Mouse (Mus musculus) monocyte, adult 5-6 weeks (primary cell): ENCODE data around the gene Irf1. TPM values are rescaled to one million over a fixed set of nuclear protein-coding genes. Genes with fewer than 3 reads are reported as not detected.
A peak's percentile ranks its signal among the peaks of the same experiment; 100 is the strongest.

ENCODE experiments used
- ATAC-seq: fragments of 153-309, 156-312 bp; replicated peaks from 2 replicates; pipeline ENCODE4 v1.8.0; 2017; ENCODE audit warnings: mild to moderate bottlenecking; ENCODE audit not compliant: low TSS enrichment, insufficient number of reproducible peaks, severe bottlenecking, poor library complexity, low FRiP score
- total RNA-seq: library from RNA; stranded (forward); fragments of 200-1000, 200-491, 200-594 nt; gene quantifications from 3 replicates; pipeline ENCODE4 v1.2.3, GENCODE M21; 2017

Gene Irf1
- total RNA-seq, 1 experiment from 2014 or later, result 378 TPM

DNA sequence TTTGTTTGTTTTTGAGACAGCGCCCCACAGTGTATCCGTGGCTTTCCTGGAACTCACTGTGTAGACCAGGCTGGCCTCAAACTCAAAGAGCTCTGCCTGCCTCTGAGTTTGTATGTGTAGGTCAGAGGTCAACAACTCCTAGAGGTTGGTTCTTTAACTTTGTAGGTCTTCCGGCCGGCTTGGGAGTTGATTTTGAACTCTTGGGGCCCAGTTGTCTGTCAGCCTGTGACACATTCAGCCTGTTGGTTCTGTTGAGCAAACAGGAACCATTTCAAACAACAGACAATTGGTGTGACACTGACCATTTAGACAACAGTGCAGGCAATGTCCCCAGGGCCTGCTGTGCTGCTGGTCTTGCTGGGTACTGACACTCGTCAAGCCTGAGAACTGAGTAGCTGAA lies 7.9 kb downstream of the Irf1 start:
- ATAC-seq, result no peak

DNA sequence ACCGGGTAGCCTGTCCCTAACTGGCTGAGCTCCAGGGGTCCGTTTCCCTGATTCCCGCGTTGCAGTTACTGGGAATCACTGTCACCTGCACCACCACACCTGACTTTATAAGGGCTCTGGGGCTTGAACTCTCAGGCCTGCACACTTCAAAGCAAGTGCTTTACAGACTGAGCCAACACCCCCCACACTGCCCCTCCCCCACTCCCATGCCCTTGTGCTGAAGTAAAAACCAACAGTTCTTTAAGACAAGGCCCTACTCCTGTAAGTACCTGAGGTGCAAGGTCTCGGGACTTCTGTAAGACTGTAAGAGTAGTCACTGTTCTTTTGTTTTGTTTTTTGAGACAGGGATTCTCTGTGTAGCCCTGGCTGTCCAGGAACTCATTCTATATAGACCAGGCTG lies 8.6 kb downstream of the Irf1 start:
- ATAC-seq, result no peak

DNA sequence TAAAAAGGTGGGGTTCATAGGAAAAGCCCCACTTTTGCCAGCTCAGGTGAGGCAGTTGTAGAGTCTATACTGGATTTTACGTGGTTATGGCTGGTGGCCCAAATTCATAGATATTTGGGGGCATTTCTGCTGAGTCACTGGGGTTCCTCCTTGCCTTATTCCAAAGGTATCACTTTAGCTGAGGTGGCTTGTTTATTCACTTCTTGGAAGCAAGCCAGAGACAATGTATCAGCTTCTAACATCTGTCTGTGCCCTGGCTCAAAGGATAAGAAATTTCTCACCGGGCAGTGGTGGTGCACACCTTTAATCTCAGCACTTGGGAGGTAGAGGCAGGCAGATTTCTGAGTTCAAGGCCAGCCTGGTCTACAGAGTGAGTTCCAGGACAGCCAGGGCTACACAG lies 10.0 kb downstream of the Irf1 start:
- no peak for ATAC-seq

DNA sequence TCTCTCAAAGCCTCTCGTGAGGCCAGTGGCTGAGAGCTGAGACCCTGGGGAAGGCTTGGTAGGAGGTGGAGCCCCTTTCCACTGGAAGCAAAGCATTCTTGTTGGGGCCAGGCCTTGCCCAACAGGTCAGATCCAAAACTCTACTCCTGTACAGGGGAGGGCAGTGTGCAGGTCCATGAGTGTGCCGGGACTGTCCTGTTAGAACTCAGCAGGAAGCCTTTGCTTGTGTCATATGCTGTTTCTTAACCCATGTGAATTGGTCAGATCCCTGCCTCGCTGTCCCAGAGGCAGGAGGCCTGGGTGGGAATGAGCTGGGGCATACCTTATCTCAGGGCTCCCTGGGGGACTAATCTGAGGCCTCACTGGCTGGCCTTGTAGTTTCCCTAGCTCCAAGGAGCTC lies 10.4 kb downstream of the Irf1 start:
- no peak for ATAC-seq

DNA sequence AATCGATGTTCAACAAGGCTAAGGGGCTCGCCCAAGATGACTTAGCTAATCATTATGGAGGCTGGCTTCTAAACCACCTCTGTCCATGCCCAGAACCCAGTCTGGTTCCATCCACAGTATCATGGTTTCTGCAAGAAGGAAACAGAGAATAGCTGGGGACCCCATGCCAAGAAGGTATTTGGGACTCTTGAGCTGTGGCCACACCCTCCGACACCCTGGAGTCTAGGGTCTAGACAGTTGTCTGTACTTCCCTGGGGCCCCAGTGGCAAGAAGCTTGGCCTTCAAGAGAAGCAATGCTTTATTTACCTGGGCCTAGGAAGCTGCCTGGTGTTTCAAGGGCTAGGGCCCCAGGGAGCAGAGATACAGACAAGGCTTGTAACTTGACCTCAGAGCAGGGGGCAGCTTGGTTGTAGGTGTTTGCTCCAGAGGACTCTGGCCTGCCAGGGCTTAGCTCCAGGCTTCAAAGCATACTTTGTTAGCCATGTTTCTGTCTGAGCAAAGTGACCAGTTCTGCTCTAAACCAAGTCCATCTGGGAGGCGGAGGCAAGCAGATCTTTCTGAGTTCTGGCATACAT lies 11.5 kb downstream of the Irf1 start:
- ATAC-seq, result no peak

DNA sequence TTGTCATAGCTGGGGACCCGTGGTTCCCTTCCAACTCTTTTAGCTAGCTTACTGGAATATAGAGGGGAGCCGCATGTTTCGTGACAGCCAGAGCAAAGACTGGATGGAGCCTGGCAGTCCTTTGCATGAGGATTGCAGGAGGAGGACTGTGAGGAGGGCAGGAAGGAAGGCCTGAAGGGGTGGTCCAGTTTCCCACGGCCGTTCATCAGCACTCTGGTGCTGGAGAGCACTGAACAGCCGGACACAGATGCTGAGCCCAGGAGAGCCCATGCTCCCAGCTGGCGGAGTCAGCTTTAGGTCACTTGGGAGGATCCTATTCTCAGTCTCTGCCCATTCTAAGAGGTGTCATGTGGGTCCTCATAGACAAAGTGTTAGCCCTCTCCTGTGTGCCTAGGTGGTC lies 12.2 kb downstream of the Irf1 start:
- ATAC-seq, result no peak

DNA sequence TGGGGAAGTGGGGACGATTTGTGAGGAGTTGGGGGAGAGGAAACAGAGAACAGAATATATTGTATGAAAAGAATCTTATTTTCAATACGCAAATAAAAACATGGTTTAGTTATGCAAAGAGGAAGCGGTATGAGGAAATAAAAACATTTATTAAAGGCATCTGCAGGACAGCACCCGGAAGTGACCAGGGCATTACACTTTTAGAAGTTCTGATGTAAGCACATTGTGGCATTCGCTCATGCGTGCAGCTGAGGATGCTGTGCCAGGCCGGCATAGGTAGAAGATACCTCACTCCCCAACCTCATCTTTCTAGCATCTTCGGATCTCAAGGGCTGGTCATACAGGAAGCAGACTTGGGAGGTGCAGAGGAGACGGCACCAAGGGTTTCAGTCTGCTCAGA lies 13.5 kb downstream of the Irf1 start:
- peak; percentile 77 for ATAC-seq

DNA sequence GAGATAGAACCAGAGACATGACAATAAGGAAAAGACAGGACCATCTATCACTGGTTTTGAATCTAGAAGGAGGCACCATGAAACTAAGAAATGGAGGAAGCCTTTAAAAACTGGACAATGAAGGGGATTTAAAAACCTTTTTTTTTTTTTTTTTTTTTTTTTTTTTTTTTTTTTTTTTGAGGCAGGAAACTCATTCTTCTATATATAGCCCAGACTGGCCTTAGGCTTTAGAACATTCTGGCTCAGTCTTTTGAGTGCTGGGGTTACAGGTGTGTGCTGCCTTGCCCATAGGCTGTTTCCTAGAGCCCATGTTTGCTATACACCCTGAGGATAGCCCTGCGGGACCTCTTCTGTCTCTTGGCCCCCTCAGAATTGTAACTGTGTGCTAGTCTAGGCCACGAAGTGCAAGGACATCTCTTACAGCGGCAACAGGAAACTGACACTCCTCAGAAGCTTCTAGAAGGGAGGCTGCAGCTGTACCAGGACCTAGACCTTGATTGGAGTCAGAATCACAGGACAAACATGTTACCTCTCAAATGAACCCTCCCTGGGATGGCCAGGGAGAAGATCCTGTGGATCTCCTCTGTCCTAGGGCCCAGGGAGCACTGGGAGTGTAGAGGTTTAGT lies 15.6 kb downstream of the Irf1 start:
- ATAC-seq, result no peak

DNA sequence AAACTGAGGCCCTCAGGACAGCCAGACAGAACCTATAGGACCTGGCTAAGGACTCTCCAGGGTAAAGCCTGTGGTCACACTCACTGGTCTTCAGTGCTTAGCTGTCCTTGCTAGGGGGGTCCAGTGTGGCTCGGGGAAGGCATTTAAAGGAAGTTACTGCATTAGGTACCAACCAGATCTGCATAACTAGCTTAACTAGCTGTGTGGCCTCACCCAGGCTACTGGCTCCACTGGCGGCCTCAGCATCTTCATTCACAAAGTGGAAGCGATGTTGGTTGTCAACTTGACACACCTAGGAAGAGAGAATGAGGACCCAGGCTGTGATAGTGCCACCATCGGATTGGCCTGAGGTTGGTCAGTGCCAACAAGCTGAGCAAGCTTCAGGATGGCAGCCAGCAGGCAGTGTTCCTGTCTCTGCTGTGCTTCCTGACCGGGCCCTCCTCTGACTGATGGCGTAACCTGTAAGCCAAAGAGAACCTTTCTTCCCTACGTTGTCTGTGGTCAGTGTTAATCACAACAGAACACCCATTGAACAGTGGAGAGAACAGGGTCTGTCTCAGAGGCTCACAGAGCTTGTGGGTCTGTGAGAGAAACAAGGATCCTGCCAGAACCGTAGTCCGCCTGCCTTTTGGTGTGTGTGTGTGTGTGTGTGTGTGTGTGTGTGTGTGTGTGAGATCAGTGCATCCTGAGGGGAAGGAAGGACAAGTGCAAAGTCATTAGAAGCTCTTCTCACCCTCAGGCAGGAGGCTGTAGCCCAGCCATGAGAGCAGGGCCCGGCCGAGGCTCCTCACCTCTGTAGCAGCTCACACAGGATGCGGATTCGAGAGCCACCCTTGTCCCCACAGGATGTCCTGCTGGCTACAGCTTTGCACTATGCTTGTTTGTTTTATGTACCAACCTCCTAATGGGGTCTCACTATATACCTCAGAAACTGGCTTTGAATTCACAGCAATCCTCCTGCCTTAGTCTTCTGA lies 16.5 kb downstream of the Irf1 start:
- ATAC-seq, result peak; percentile 44

DNA sequence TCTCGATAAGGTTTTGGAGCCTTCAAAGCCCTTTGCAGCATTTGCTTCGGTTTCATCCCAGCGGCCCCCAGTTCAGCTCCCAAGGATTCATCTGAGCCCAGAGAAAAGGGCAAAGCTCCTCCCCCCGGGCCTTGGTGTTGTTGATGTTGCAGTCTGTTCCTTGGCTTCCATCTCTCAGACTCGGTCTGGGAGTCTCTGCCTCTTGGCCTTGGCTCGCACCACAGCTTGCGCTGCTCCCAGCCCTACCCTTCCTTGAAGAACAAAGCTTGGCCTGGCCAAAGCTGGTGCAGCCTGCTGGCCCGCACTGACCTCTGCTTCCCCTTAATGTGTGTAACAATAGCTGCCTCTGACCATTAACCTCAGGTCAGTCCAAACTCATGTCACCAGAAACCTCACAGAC lies 18.4 kb downstream of the Irf1 start:
- ATAC-seq, result no peak

DNA sequence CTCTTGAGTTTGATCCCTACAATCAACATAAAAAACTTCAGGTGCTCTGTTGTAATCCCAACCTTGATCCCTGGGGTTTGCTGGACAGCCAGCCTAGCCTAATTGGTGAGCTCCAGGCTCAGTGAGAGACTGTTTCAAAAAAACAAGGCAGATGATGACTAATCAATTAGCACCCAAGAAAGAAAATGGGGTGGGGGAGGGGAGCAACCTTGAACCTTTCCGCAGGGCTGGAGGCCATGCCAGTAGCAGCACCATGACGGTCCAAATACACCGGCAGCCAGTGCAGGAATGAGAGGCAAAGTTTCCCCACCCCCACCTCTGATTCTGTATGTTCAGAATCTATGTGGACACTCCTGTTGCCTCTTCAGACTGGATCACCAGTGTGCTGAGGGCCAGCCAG lies 19.5 kb downstream of the Irf1 start:
- ATAC-seq, result no peak

DNA sequence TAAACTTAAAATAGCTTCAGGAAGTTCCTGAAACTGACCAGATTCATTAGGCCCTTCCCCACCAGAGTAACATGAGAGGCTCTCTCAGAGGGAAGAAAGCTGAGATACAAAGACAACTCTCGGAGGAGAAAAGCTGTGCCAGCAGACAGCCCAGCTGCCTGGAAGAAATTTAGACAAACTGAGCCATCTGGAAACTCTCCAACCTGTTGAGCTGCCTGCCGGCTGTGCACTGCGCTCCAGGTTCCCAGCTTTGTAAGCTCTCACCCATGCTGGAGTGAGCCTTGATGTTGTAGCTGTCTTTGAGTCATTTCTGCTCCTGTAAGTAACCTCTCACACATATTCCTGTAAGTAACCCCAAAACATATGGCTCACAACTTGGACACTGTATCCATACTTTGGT lies 23.2 kb downstream of the Irf1 start:
- ATAC-seq, result no peak

DNA sequence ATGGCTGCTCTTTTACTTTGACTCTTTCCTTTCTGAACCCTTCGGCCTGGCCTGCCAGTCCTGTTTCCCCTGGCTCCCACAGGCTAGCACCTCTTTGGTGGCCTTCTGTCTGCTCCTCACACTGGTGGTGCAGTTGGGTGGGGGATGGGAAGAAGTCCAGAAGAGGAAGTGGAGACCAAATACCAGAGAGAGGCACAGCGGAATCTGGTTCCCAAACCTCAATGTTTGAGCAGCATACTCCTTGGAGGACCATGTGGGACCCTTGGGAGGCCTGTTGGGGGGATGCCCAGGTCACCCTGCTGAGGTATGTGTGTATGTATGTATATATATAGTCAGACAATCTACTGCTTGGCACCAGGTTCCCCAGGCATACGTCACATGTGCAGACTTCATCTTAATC lies 24.2 kb downstream of the Irf1 start:
- peak; percentile 49 for ATAC-seq

DNA sequence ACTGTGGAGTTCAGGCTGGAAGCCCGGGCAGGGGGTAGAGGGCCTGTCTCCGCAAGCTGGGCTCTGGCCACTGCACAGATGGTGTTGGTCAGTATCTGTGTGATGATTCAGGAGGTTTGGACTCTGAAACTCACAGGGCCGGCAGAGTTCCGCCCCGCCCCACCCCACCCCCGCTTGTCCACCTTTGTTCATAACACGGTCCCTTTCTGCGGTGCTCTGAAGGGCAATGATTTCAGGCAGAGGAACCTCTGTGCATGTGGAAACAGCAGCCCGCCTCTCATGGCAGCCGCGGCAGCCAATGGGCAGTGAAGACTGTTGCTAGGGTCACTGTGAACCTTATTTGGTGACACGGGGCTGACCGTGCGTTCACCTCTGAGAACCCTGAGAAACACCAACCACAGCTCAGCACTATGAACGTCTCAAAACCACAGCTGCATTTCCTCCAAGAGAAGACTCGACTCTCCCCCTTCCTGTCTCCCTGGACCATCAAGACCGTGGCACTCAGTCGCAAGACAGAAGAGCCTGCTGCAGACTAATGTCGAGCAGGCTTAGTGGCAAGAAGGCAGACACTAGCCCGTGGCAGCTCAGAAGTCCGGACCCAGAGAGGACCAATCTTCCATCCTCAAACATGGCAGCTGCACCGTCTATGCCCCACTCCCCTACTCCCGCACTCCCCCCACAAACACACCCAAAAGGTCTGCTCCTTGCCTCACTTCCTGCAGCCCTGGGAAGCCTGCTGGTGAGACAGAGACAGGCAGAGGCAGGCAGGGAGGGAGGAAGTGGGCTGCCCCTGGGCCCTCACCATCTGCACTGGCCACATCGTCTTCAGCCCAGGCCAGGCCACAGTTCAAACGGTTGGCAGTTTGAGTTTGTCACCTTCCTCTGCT lies 25.1 kb downstream of the Irf1 start:
- peak; percentile 93 for ATAC-seq

DNA sequence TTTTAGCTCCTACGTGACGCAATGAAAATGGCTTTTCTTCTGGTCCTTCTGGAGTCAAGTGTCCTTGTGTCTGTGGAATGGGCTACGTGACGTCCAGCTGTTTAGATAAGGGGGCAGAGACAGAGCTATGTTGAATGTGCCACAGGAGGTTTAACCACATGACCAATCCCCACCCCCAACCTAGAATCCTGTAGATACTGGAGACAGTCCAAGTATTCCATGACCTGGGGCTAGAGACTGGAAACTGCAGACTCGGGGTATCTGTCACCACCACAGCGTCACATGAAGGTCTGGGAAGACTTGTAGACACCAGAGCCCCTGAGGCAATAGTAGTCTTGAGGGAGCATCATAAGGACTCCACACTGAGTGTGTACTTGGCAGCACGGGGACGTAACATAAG lies 26.0 kb downstream of the Irf1 start:
- no peak for ATAC-seq

DNA sequence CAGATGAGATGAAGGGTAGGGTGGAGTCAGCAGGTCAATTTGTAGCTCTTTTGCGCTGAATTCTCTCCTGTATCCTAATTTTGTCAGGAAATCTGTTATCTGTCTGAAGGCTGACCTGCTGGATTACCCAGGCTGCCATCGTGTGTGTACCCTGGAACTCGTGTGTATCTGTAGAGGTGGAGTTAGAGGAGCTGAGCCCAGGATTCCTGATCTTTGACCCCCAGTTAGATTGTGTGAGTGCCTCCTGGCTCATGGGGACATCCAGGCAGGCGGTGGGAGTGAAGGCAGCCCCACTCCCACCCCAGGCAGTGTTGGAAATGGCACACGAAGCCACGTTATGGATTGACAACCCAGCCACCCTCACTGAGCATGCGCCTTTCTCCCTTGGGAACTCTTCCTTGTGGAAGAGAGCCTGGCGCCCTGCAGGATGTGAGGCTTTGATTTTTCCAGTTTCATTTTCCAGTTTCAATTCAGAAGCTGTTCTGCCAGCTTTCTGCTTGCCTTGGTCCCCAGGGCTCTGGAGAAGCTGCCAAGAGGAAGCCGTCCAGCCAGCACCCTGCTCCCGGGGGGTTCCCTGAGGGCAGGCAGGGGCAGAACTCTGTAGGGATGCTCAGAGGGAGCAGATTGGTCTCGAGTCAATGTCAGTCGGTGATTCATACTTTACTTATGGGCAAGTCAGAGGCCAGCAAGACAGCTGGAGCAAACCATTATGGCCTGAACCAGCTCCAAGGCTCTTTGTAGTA lies 26.8 kb downstream of the Irf1 start:
- no peak for ATAC-seq

DNA sequence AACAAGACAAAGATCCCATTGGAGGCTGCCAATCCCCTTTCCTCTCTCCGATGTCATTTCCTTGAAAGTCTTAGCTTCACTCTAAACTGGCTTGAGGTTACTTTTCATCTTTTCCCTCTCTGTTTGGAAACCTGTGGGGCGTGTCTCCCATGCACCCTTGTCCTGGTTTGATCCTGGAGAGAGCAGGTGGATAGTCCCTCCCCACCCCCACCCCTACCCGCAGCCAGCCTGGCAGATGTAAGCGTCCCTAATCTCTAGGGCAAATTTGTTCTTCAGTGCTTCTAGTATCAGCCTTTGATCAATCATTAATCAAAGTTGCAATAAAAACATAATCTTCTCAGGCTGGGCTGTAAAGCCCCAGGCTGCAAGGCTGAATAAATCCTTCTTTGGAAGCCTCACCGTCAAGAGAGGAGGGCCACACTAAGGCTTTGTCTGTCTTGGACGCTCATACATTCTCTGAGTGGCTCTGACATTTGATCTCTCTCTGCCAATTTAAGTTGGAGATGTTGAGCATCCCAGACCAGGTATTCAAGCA lies 27.6 kb downstream of the Irf1 start:
- no peak for ATAC-seq

DNA sequence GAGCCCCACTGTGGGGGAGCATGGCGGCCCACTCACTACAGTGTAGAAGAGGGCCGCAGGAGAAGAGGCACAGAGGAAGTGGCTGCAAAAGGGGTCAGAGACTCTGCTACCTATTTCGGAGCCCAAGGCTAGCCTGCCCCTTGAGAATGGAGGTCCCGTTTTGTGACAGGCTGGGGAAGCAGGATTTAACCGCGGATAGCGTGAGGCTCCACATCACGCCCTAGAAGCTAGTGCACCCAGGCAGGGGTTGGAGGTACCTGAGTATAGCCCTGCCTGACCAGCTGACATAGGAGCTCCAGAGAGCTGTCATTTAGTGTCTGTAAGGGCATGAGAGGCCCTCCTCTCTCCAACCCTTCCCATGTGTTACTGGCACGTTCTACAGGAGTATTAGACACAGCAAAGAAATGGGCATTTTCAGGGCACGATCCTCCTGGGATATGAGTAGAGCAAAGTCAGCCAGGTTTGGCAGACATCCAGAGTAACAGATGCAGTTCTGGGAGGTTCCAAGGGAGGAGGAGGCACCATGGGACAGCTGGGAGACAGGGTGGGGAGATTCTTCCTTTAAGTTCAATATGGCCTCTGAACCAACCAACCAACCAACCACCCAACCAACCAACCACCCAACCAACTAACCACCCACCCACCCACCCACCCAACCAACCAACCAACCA lies 28.4 kb downstream of the Irf1 start:
- ATAC-seq, result no peak
